Mouse (Mus musculus) ES-E14 (cell line): ENCODE data around the gene Cd164.

ENCODE experiments used
- CHD2 ChIP-seq: IDR thresholded peaks from 2 replicates; pipeline ENCODE4 v1.6.1; 2014; ENCODE audit warnings: mild to moderate bottlenecking, low read depth, low read length, inconsistent platforms
- HCFC1 ChIP-seq: IDR thresholded peaks from 2 replicates; pipeline ENCODE4 v1.6.1; 2012; ENCODE audit warnings: low read length, inconsistent platforms, borderline replicate concordance; ENCODE audit not compliant: insufficient read depth

GRCm38 (mm10) chr10:41477018-41477277, 42.3 kb upstream of the Cd164 start:
- TF ChIP-seq HCFC1 (no peak), CHD2 (no peak)
